Mouse (Mus musculus): ENCODE measurements around the gene Cdh1. TPM values are rescaled to one million over a fixed set of nuclear protein-coding genes. Genes with fewer than 3 reads are reported as not detected.
"Not testable (repeated sequence)": the region's sequence is repeated elsewhere in the genome, so short reads cannot be mapped to it uniquely, and the experiment has no call there.

Gene Cdh1
- polyA plus RNA-seq, 1 experiment from 2014 or later: 108 TPM

GRCm38 (mm10) chr8:106607783-106608182, 4.6 kb downstream of the Cdh1 start:
- not testable (repeated sequence) for H3K9me3 ChIP-seq (ENCODE audit: low read length); H3K36me3 ChIP-seq (ENCODE audit: insufficient read depth, low read length); H3K4me3 ChIP-seq (ENCODE audit: low read length); H3K27ac ChIP-seq (ENCODE audit: low read length); ATAC-seq (ENCODE audit: low FRiP score, low TSS enrichment); H3K4me2 ChIP-seq (replicated peaks; ENCODE audit: low read depth, low read length); H3K9ac ChIP-seq (replicated peaks; ENCODE audit: low read length)
- Histone ChIP-seq H3K4me1 (ENCODE audit: insufficient read depth, low read length) (peaks cover 15% of the 10 kb centered on the region), H3K27me3 (ENCODE audit: insufficient read depth, low read length) (peaks cover 31% of the 10 kb centered on the region)
- 86% methylated on average over 3 of the region's 4 CpGs for WGBS

GRCm38 (mm10) chr8:106608425-106608824, 5.3 kb downstream of the Cdh1 start:
- 14% methylated on average over 3 of the region's 3 CpGs for WGBS
- no peaks in the 10 kb centered on the region for H3K9me3 ChIP-seq (ENCODE audit: low read length)
- ATAC-seq (ENCODE audit: low FRiP score, low TSS enrichment): no peak

GRCm38 (mm10) chr8:106609076-106609903, 6.1 kb downstream of the Cdh1 start:
- H3K9me3 ChIP-seq (ENCODE audit: low read length): no peaks in the 10 kb centered on the region
- no peak overlapping the region for H3K9ac ChIP-seq (replicated peaks; ENCODE audit: low read length)
- H3K27ac ChIP-seq (ENCODE audit: low read length): no peak overlapping the region
- WGBS: 59% methylated on average over 7 of the region's 7 CpGs
- no peak overlapping the region for H3K4me3 ChIP-seq (ENCODE audit: low read length)
- H3K27me3 ChIP-seq (ENCODE audit: insufficient read depth, low read length): peaks cover 18% of the 10 kb centered on the region
- H3K36me3 ChIP-seq (ENCODE audit: insufficient read depth, low read length): no peaks in the 10 kb centered on the region
- ATAC-seq (ENCODE audit: low FRiP score, low TSS enrichment): no peak
- no peak overlapping the region for H3K4me2 ChIP-seq (replicated peaks; ENCODE audit: low read depth, low read length)
- peaks cover 18% of the 10 kb centered on the region for H3K4me1 ChIP-seq (ENCODE audit: insufficient read depth, low read length)

More at GRCm38 (mm10) chr8:106608425-106608824, 5.3 kb downstream of the Cdh1 start:
- no peak overlapping the region for H3K27ac ChIP-seq (ENCODE audit: low read length)
- H3K36me3 ChIP-seq (ENCODE audit: insufficient read depth, low read length): no peaks in the 10 kb centered on the region
- peaks cover 16% of the 10 kb centered on the region for H3K4me1 ChIP-seq (ENCODE audit: insufficient read depth, low read length)
- no peak overlapping the region for H3K4me2 ChIP-seq (replicated peaks; ENCODE audit: low read depth, low read length)
- no peak overlapping the region for H3K4me3 ChIP-seq (ENCODE audit: low read length)
- H3K9ac ChIP-seq (replicated peaks; ENCODE audit: low read length): no peak overlapping the region
- H3K27me3 ChIP-seq (ENCODE audit: insufficient read depth, low read length): peaks cover 25% of the 10 kb centered on the region

- H3K4me3 ChIP-seq (ENCODE audit: low read length): no peak overlapping the region
- H3K27me3 ChIP-seq (ENCODE audit: insufficient read depth, low read length): peaks cover 2% of the 10 kb centered on the region; the same call in 1 of the 2 replicates
- H3K36me3 ChIP-seq (ENCODE audit: insufficient read depth, low read length): no peaks in the 10 kb centered on the region
- 0 out of 2 replicates have a peak, but pooled peaks have one; percentile 32 for ATAC-seq (ENCODE audit: low FRiP score, low TSS enrichment)
- H3K4me2 ChIP-seq (replicated peaks; ENCODE audit: low read depth, low read length): no peak overlapping the region
- H3K27ac ChIP-seq (ENCODE audit: low read length): peak overlapping the region; percentile 67
- peaks cover 32% of the 10 kb centered on the region for H3K4me1 ChIP-seq (ENCODE audit: insufficient read depth, low read length)
- H3K9ac ChIP-seq (replicated peaks; ENCODE audit: low read length): no peak overlapping the region
- 63% methylated on average over 9 of the region's 9 CpGs for WGBS
- no peaks in the 10 kb centered on the region for H3K9me3 ChIP-seq (ENCODE audit: low read length)
Observed at GRCm38 (mm10) chr8:106610958-106611640, 7.9 kb downstream of the Cdh1 start.

- WGBS: 62% methylated on average over 3 of the region's 3 CpGs
Observed at GRCm38 (mm10) chr8:106612047-106612446, 8.9 kb downstream of the Cdh1 start.

GRCm38 (mm10) chr8:106614704-106615103, 11.6 kb downstream of the Cdh1 start:
- Histone ChIP-seq H3K9me3 (ENCODE audit: low read length) (no peaks in the 10 kb centered on the region), H3K36me3 (ENCODE audit: insufficient read depth, low read length) (no peaks in the 10 kb centered on the region), H3K27me3 (ENCODE audit: insufficient read depth, low read length) (no peaks in the 10 kb centered on the region), H3K27ac (ENCODE audit: low read length) (peak overlapping the region; percentile 28; the same call in 1 of the 2 replicates), H3K4me1 (ENCODE audit: insufficient read depth, low read length) (peaks cover 46% of the 10 kb centered on the region), H3K4me2 (replicated peaks; ENCODE audit: low read depth, low read length) (no peak overlapping the region), H3K4me3 (ENCODE audit: low read length) (no peak overlapping the region), H3K9ac (replicated peaks; ENCODE audit: low read length) (no peak overlapping the region)
- peak; percentile 50 for ATAC-seq (ENCODE audit: low FRiP score, low TSS enrichment)
- 18% methylated on average over 5 of the region's 5 CpGs for WGBS

More at GRCm38 (mm10) chr8:106612047-106612446, 8.9 kb downstream of the Cdh1 start:
- H3K9me3 ChIP-seq (ENCODE audit: low read length): no peaks in the 10 kb centered on the region
- H3K4me3 ChIP-seq (ENCODE audit: low read length): no peak overlapping the region
- no peak overlapping the region for H3K4me2 ChIP-seq (replicated peaks; ENCODE audit: low read depth, low read length)
- no peaks in the 10 kb centered on the region for H3K27me3 ChIP-seq (ENCODE audit: insufficient read depth, low read length)
- no peaks in the 10 kb centered on the region for H3K36me3 ChIP-seq (ENCODE audit: insufficient read depth, low read length)
- H3K9ac ChIP-seq (replicated peaks; ENCODE audit: low read length): no peak overlapping the region
- H3K4me1 ChIP-seq (ENCODE audit: insufficient read depth, low read length): peaks cover 33% of the 10 kb centered on the region
- H3K27ac ChIP-seq (ENCODE audit: low read length): no peak overlapping the region; the same call in 1 of the 2 replicates
- ATAC-seq (ENCODE audit: low FRiP score, low TSS enrichment): no peak

GRCm38 (mm10) chr8:106615661-106616299, 12.6 kb downstream of the Cdh1 start:
- no peak for ATAC-seq (ENCODE audit: low FRiP score, low TSS enrichment)
- no peaks in the 10 kb centered on the region for H3K36me3 ChIP-seq (ENCODE audit: insufficient read depth, low read length)
- no peak overlapping the region for H3K4me3 ChIP-seq (ENCODE audit: low read length)
- WGBS: 62% methylated on average over 10 of the region's 10 CpGs
- H3K27me3 ChIP-seq (ENCODE audit: insufficient read depth, low read length): no peaks in the 10 kb centered on the region
- no peak overlapping the region for H3K4me2 ChIP-seq (replicated peaks; ENCODE audit: low read depth, low read length)
- no peaks in the 10 kb centered on the region for H3K9me3 ChIP-seq (ENCODE audit: low read length)
- peak overlapping the region; percentile 64 for H3K27ac ChIP-seq (ENCODE audit: low read length)
- peaks cover 49% of the 10 kb centered on the region for H3K4me1 ChIP-seq (ENCODE audit: insufficient read depth, low read length)
- no peak overlapping the region for H3K9ac ChIP-seq (replicated peaks; ENCODE audit: low read length)

- WGBS: 51% methylated on average over 4 of the region's 4 CpGs
Observed at GRCm38 (mm10) chr8:106616679-106617078, 13.5 kb downstream of the Cdh1 start.

GRCm38 (mm10) chr8:106617196-106617595, 14.0 kb downstream of the Cdh1 start:
- H3K27ac ChIP-seq (ENCODE audit: low read length): peak overlapping the region; percentile 64; the same call in 1 of the 2 replicates
- no peak overlapping the region for H3K4me3 ChIP-seq (ENCODE audit: low read length)
- no peak for ATAC-seq (ENCODE audit: low FRiP score, low TSS enrichment)
- no peaks in the 10 kb centered on the region for H3K36me3 ChIP-seq (ENCODE audit: insufficient read depth, low read length)
- peaks cover 44% of the 10 kb centered on the region for H3K4me1 ChIP-seq (ENCODE audit: insufficient read depth, low read length)
- H3K9me3 ChIP-seq (ENCODE audit: low read length): no peaks in the 10 kb centered on the region
- WGBS: 47% methylated on average over 6 of the region's 6 CpGs
- no peak overlapping the region for H3K9ac ChIP-seq (replicated peaks; ENCODE audit: low read length)
- no peaks in the 10 kb centered on the region for H3K27me3 ChIP-seq (ENCODE audit: insufficient read depth, low read length)
- H3K4me2 ChIP-seq (replicated peaks; ENCODE audit: low read depth, low read length): no peak overlapping the region

More at GRCm38 (mm10) chr8:106616679-106617078, 13.5 kb downstream of the Cdh1 start:
- no peaks in the 10 kb centered on the region for H3K9me3 ChIP-seq (ENCODE audit: low read length)
- no peaks in the 10 kb centered on the region for H3K27me3 ChIP-seq (ENCODE audit: insufficient read depth, low read length)
- no peak overlapping the region for H3K4me3 ChIP-seq (ENCODE audit: low read length)
- H3K9ac ChIP-seq (replicated peaks; ENCODE audit: low read length): no peak overlapping the region
- no peaks in the 10 kb centered on the region for H3K36me3 ChIP-seq (ENCODE audit: insufficient read depth, low read length)
- ATAC-seq (ENCODE audit: low FRiP score, low TSS enrichment): no peak
- peaks cover 48% of the 10 kb centered on the region for H3K4me1 ChIP-seq (ENCODE audit: insufficient read depth, low read length)
- peak overlapping the region; percentile 64; the same call in 1 of the 2 replicates for H3K27ac ChIP-seq (ENCODE audit: low read length)
- H3K4me2 ChIP-seq (replicated peaks; ENCODE audit: low read depth, low read length): no peak overlapping the region

Data from kidney, embryonic 16.5 days (tissue).